Mouse (Mus musculus): ENCODE measurements around the gene Slc2a13.

Gene Slc2a13

GRCm38 (mm10) chr15:91495014-91495413, 78.0 kb downstream of the Slc2a13 start:
- WGBS, result 55% methylated on average over 4 of the region's 4 CpGs

- WGBS, result 73% methylated on average over 14 of the region's 14 CpGs
These were observed 93.0 kb downstream of the Slc2a13 start for GRCm38 (mm10) chr15:91479924-91480615.

- 36% methylated on average over 5 of the region's 5 CpGs for WGBS
These were observed 95.3 kb downstream of the Slc2a13 start for GRCm38 (mm10) chr15:91477766-91478165.

GRCm38 (mm10) chr15:91473690-91474409, 99.2 kb downstream of the Slc2a13 start:
- WGBS, result 60% methylated on average over 2 of the region's 2 CpGs

- 67% methylated on average over 3 of the region's 3 CpGs for WGBS
These were observed 107.7 kb downstream of the Slc2a13 start for GRCm38 (mm10) chr15:91465331-91465730.

- WGBS, result 70% methylated on average over 10 of the region's 10 CpGs
These were observed 109.1 kb downstream of the Slc2a13 start for GRCm38 (mm10) chr15:91463857-91464435.

- WGBS, result 42% methylated on average over 16 of the region's 16 CpGs
These were observed 109.9 kb downstream of the Slc2a13 start for GRCm38 (mm10) chr15:91463026-91463661.

- WGBS, result 65% methylated on average over 2 of the region's 2 CpGs
These were observed 111.1 kb downstream of the Slc2a13 start for GRCm38 (mm10) chr15:91461940-91462339.

GRCm38 (mm10) chr15:91457202-91457601, 115.9 kb downstream of the Slc2a13 start:
- 69% methylated on average over 2 of the region's 2 CpGs for WGBS

GRCm38 (mm10) chr15:91445399-91445798, 127.7 kb downstream of the Slc2a13 start:
- WGBS, result 16% methylated on average over 6 of the region's 6 CpGs

- WGBS, result 62% methylated on average over 8 of the region's 8 CpGs
These were observed 129.6 kb downstream of the Slc2a13 start for GRCm38 (mm10) chr15:91443449-91443848.

GRCm38 (mm10) chr15:91439883-91440282, 133.2 kb downstream of the Slc2a13 start:
- 40% methylated on average over 2 of the region's 2 CpGs for WGBS

- 55% methylated on average over 6 of the region's 6 CpGs for WGBS
These were observed 147.6 kb downstream of the Slc2a13 start for GRCm38 (mm10) chr15:91425426-91425825.

- 52% methylated on average over 7 of the region's 7 CpGs for WGBS
These were observed 166.1 kb downstream of the Slc2a13 start for GRCm38 (mm10) chr15:91406979-91407378.

- 55% methylated on average over 4 of the region's 4 CpGs for WGBS
These were observed 177.9 kb downstream of the Slc2a13 start for GRCm38 (mm10) chr15:91395165-91395564.

GRCm38 (mm10) chr15:91383694-91384093, 189.4 kb downstream of the Slc2a13 start:
- WGBS, result 86% methylated on average over 1 of the region's 1 CpGs

GRCm38 (mm10) chr15:91382606-91383005, 190.5 kb downstream of the Slc2a13 start:
- WGBS, result 98% methylated on average over 2 of the region's 2 CpGs

GRCm38 (mm10) chr15:91381864-91382263, 191.2 kb downstream of the Slc2a13 start:
- 87% methylated on average over 1 of the region's 1 CpGs for WGBS

- WGBS, result 57% methylated on average over 8 of the region's 8 CpGs
These were observed 194.2 kb downstream of the Slc2a13 start for GRCm38 (mm10) chr15:91378751-91379325.

- 52% methylated on average over 11 of the region's 11 CpGs for WGBS
These were observed 195.5 kb downstream of the Slc2a13 start for GRCm38 (mm10) chr15:91377568-91377967.

- 18% methylated on average over 11 of the region's 11 CpGs for WGBS
These were observed 196.0 kb downstream of the Slc2a13 start for GRCm38 (mm10) chr15:91377105-91377504.

GRCm38 (mm10) chr15:91374441-91374840, 198.6 kb downstream of the Slc2a13 start:
- 68% methylated on average over 5 of the region's 5 CpGs for WGBS
